Mouse (Mus musculus): ENCODE measurements at regions not wholly inside any gene's neighbourhood (a gene's known extent, or its start where the extent isn't known, plus 50 kb on each side); places are given as distances from the start of the nearest gene placed in this dataset.
A peak's percentile ranks its signal among the peaks of the same experiment; 100 is the strongest.
"Not testable (repeated sequence)": the region's sequence is repeated elsewhere in the genome, so short reads cannot be mapped to it uniquely, and the experiment has no call there.

- H3K27me3 ChIP-seq (replicated peaks; ENCODE audit: low read depth, poor library complexity, severe bottlenecking), result no peaks in the 10 kb centered on the region
- 83% methylated on average over 3 of the region's 3 CpGs for WGBS
- H3K9me3 ChIP-seq, result no peaks in the 10 kb centered on the region
- no peak overlapping the region for H3K4me3 ChIP-seq
- H3K36me3 ChIP-seq (replicated peaks), result no peaks in the 10 kb centered on the region
- no peak overlapping the region for H3K27ac ChIP-seq (replicated peaks)
- no peaks in the 10 kb centered on the region for H3K4me1 ChIP-seq
- no peak for DNase-seq (ENCODE audit: low spot score)
Observed at GRCm38 (mm10) chr9:76407549-76407948, 83.9 kb upstream of the Hcrtr2 start.

GRCm38 (mm10) chr9:76401897-76402670 lies 78.4 kb upstream of the Hcrtr2 start:
- WGBS, result 89% methylated on average over 8 of the region's 8 CpGs
- not testable (repeated sequence) for DNase-seq (ENCODE audit: low spot score)

DNA sequence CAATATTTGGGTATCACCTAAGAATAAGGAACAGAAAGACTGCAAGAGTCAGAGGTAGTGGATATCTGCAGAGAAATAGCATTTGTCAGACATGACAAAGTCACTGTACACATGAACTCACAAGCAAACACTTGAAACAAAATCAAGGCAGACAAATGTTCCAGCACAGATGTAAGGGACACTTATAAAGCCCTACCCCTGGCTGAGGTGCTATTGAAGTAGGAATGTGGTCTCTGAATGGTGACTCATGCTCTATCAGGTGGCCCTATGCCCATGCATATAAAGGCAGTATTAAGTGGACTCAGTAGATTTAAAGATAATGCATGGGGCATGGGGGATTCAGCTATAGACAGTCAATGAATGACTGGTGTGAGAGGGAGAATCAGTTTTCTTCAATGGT lies 77.2 kb upstream of the Hcrtr2 start:
- Histone ChIP-seq H3K4me1 (no peaks in the 10 kb centered on the region), H3K36me3 (replicated peaks) (no peaks in the 10 kb centered on the region), H3K27ac (replicated peaks) (no peak overlapping the region), H3K9me3 (no peaks in the 10 kb centered on the region), H3K27me3 (replicated peaks; ENCODE audit: low read depth, poor library complexity, severe bottlenecking) (no peaks in the 10 kb centered on the region), H3K4me3 (no peak overlapping the region)
- DNase-seq (ENCODE audit: low spot score), result no peak

More at GRCm38 (mm10) chr9:76401897-76402670, 78.4 kb upstream of the Hcrtr2 start:
- H3K9me3 ChIP-seq; H3K36me3 ChIP-seq (replicated peaks); H3K4me1 ChIP-seq; H3K27ac ChIP-seq (replicated peaks); H3K27me3 ChIP-seq (replicated peaks; ENCODE audit: low read depth, poor library complexity, severe bottlenecking); H3K4me3 ChIP-seq: not testable (repeated sequence)

- WGBS, result 86% methylated on average over 1 of the region's 1 CpGs
- no peaks in the 10 kb centered on the region for H3K36me3 ChIP-seq (replicated peaks)
- no peak overlapping the region for H3K27ac ChIP-seq (replicated peaks)
- no peak for DNase-seq (ENCODE audit: low spot score)
- H3K27me3 ChIP-seq (replicated peaks; ENCODE audit: low read depth, poor library complexity, severe bottlenecking), result no peaks in the 10 kb centered on the region
- no peak overlapping the region for H3K4me3 ChIP-seq
- H3K4me1 ChIP-seq, result no peaks in the 10 kb centered on the region
- H3K9me3 ChIP-seq, result no peaks in the 10 kb centered on the region
Observed at GRCm38 (mm10) chr9:76393763-76394162, 70.1 kb upstream of the Hcrtr2 start.

DNA sequence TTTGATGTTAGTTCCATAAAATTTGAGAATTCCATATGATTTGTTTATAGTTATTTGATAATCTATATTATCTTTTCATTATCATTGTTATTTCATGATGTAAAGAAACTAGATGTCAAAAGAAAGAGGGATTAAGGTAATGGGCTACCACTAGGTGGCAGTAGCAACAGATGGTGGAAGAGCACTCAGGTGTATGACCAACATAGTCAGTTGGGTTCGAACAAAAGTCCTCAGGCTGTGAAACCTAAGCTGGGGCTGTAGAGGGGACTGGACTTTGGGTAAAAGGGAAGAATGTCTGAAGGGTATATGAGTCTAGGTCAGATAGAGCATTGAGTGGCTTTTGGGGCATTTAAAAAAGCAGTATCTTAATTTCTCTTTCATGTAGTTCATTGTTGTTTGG lies 67.2 kb upstream of the Hcrtr2 start:
- DNase-seq (ENCODE audit: low spot score), result peak; percentile 13
- Histone ChIP-seq H3K36me3 (replicated peaks) (no peaks in the 10 kb centered on the region), H3K27ac (replicated peaks) (no peak overlapping the region), H3K4me1 (no peaks in the 10 kb centered on the region), H3K9me3 (no peaks in the 10 kb centered on the region), H3K4me3 (no peak overlapping the region), H3K27me3 (replicated peaks; ENCODE audit: low read depth, poor library complexity, severe bottlenecking) (no peaks in the 10 kb centered on the region)
- 40% methylated on average over 1 of the region's 1 CpGs for WGBS
